Mouse (Mus musculus) megakaryocyte-erythroid progenitor cell, adult 5-6 weeks (primary cell): ENCODE data around the gene Gh. TPM values are rescaled to one million over a fixed set of nuclear protein-coding genes. Genes with fewer than 3 reads are reported as not detected.

Experiments used
- ATAC-seq: replicated peaks from 2 replicates; pipeline ENCODE4 v1.8.0; 2016; ENCODE audit warnings: mild to moderate bottlenecking, inconsistent platforms; ENCODE audit not compliant: severe bottlenecking, poor library complexity, low FRiP score, low TSS enrichment
- total RNA-seq, 2 experiments: library from RNA; stranded (forward) in 1 of 2; stranded (reverse) in 1 of 2; fragments of 200-1000, 215-1000 nt in 1 of 2; fragments of >200 nt in 1 of 2; fragmentation: Nextera tagmentation in 1 of 2; gene quantifications; 2 replicates each; pipeline ENCODE4 v1.2.3; 2014 to 2017

Gene Gh
- total RNA-seq, 2 experiments from 2014 or later: not detected

- peak; percentile 82 for ATAC-seq
Observed at GRCm38 (mm10) chr11:106272644-106273310, 28.9 kb downstream of the Gh start, which contains the start of gene Smarcd2. Smarcd2 (minus strand) TSS chr11:106272972.

- ATAC-seq: no peak; the same call in 1 of the 2 replicates
Observed at GRCm38 (mm10) chr11:106271794-106272643, 29.6 kb downstream of the Gh start.

- no peak for ATAC-seq
Observed at GRCm38 (mm10) chr11:106271131-106271793, 30.4 kb downstream of the Gh start.

- no peak for ATAC-seq
Observed at GRCm38 (mm10) chr11:106269060-106269431, 32.6 kb downstream of the Gh start.

GRCm38 (mm10) chr11:106268326-106269059, 33.2 kb downstream of the Gh start:
- ATAC-seq: no peak

GRCm38 (mm10) chr11:106267871-106268270, 33.8 kb downstream of the Gh start:
- no peak for ATAC-seq

- ATAC-seq: peak; percentile 73
Observed at GRCm38 (mm10) chr11:106267311-106267852, 34.3 kb downstream of the Gh start.

- no peak for ATAC-seq
Observed at GRCm38 (mm10) chr11:106266431-106266830, 35.2 kb downstream of the Gh start.

- no peak for ATAC-seq
Observed at GRCm38 (mm10) chr11:106265570-106265969, 36.1 kb downstream of the Gh start.

- no peak for ATAC-seq
Observed at GRCm38 (mm10) chr11:106264988-106265387, 36.7 kb downstream of the Gh start.

GRCm38 (mm10) chr11:106263963-106264362, 37.7 kb downstream of the Gh start:
- no peak for ATAC-seq

GRCm38 (mm10) chr11:106260826-106261450, 40.7 kb downstream of the Gh start:
- ATAC-seq: no peak

GRCm38 (mm10) chr11:106256775-106257174, 44.9 kb downstream of the Gh start:
- ATAC-seq: no peak

- peak; percentile 92 for ATAC-seq
Observed at GRCm38 (mm10) chr11:106255685-106256451, 45.8 kb downstream of the Gh start, which contains the start of the genes Ftsj3 and Psmc5. Ftsj3 (minus strand) TSS chr11:106256079. Psmc5 (plus strand) TSS chr11:106256154.

GRCm38 (mm10) chr11:106255174-106255573, 46.5 kb downstream of the Gh start:
- ATAC-seq: peak; percentile 19

- ATAC-seq: no peak
Observed at GRCm38 (mm10) chr11:106254767-106255166, 46.9 kb downstream of the Gh start.
